In the genomic region with DNA sequence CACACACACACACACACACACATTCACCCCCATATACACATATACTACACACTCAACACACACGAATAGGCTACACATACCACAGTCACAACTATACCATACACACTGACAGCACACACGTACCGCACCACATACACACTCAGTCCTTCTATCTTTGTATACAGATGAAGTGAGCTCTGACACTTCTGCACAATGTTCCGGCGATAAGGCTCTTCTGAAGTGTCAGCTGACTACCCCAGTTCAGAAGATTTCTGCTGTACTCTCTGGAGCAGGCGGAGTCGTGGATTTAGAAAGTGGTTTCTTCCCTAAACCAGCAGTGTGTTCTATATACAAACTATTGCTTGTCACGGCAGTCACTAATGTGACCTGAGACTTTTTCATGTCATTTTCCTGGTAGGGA, we compare ENCODE assay signal across 9 mouse cellular contexts. TPM values are rescaled to one million over a fixed set of nuclear protein-coding genes. Genes with fewer than 3 reads are reported as not detected.
DNase-seq lines count a peak whose midpoint lies in the region; ATAC-seq and TF ChIP-seq lines count a peak whose summit lies in the region.
"Had no signal": no experiment of that assay in that cellular context is flagged by ENCODE, and none has a peak within 500 bp of the region (broad histone marks: within the 10 kb centered on the region; RNA-seq: fewer than 3 reads in every experiment).

No protein-coding gene starts in this region.

- peaks cover 41% of the 10 kb centered on the region for H3K36me3 ChIP-seq in lung, embryonic 14.5 days (ENCODE audit: insufficient read depth)
- peaks cover 63% of the 10 kb centered on the region for H3K36me3 ChIP-seq in erythroblast, embryonic 14.5 days (ENCODE audit: control insufficient read depth)
- H3K36me3 ChIP-seq in midbrain, embryonic 15.5 days (replicated peaks) = peaks cover 32% of the 10 kb centered on the region

- no peak overlapping the region for H3K9ac ChIP-seq in lung, embryonic 14.5 days
- H3K9ac ChIP-seq in midbrain, embryonic 15.5 days = no peak overlapping the region

- peak overlapping the region; percentile 54; the same call in 1 of the 2 replicates for H3K4me2 ChIP-seq in lung, embryonic 14.5 days
- H3K4me2 ChIP-seq in midbrain, embryonic 15.5 days = no peak overlapping the region

- DNase-seq in lung, embryonic 14.5 days = peak; percentile 48
- DNase-seq in lung, postnatal 10 days = no peak
- peak; percentile 9 for DNase-seq in induced T-regulatory cell, adult 2 months (ENCODE audit: low read depth)
- DNase-seq in cerebellum, postnatal 10 days = no peak
- no peak for DNase-seq in adrenal gland, postnatal 36 days
- DNase-seq: layer of hippocampus, postnatal 36 days had no signal

- no peak for TF ChIP-seq CTCF in lung, embryonic 14.5 days (IDR thresholded peaks at IDR 0.05; ENCODE audit: low read depth)

- WGBS in lung, embryonic 14.5 days = 51% methylated on average over 8 of the region's 8 CpGs
- WGBS in midbrain, embryonic 15.5 days = 90% methylated on average over 8 of the region's 8 CpGs

- no peak for ATAC-seq in lung, embryonic 14.5 days (ENCODE audit: insufficient read depth)
- no peak for ATAC-seq in midbrain, embryonic 15.5 days (replicated peaks)

- no peaks in the 10 kb centered on the region for H3K9me3 ChIP-seq in lung, embryonic 14.5 days (ENCODE audit: low read depth, low read length)
- H3K9me3 ChIP-seq in erythroblast, embryonic 14.5 days (ENCODE audit: control insufficient read depth, low read length) = no peaks in the 10 kb centered on the region
- no peaks in the 10 kb centered on the region for H3K9me3 ChIP-seq in midbrain, embryonic 15.5 days

- H3K4me1 ChIP-seq in lung, embryonic 14.5 days (ENCODE audit: insufficient read depth) = peaks cover 40% of the 10 kb centered on the region
- peaks cover 60% of the 10 kb centered on the region for H3K4me1 ChIP-seq in erythroblast, embryonic 14.5 days (ENCODE audit: control insufficient read depth)
- H3K4me1 ChIP-seq in midbrain, embryonic 15.5 days = peaks cover 52% of the 10 kb centered on the region

- no peaks in the 10 kb centered on the region for H3K27me3 ChIP-seq in lung, embryonic 14.5 days (ENCODE audit: insufficient read depth, low read length)
- peaks cover 4% of the 10 kb centered on the region; the same call in 1 of the 2 replicates for H3K27me3 ChIP-seq in erythroblast, embryonic 14.5 days (ENCODE audit: control insufficient read depth)
- no peaks in the 10 kb centered on the region for H3K27me3 ChIP-seq in midbrain, embryonic 15.5 days (replicated peaks)

- peak overlapping the region; percentile 96 for H3K27ac ChIP-seq in lung, embryonic 14.5 days (ENCODE audit: low read depth)
- H3K27ac ChIP-seq in midbrain, embryonic 15.5 days = peak overlapping the region; percentile 85

- no peak overlapping the region for H3K4me3 ChIP-seq in lung, embryonic 14.5 days (ENCODE audit: low read depth, low read length)
- peak overlapping the region; percentile 35 for H3K4me3 ChIP-seq in erythroblast, embryonic 14.5 days (replicated peaks)
- no peak overlapping the region for H3K4me3 ChIP-seq in midbrain, embryonic 15.5 days
- H3K4me3 ChIP-seq: myocyte had no signal

RNA-seq across cellular contexts. Expression of gene Vps37b, which starts 22.0 kb away (rescaled TPM):
- polyA plus RNA-seq in lung, embryonic 14.5 days (2014; fragmentation: Nextera tagmentation; extraction: Ambion mirVana) = 34.8 and 39.3 TPM in 2 replicates
- 19.6 and 21.1 TPM in 2 replicates for polyA plus RNA-seq in erythroblast, embryonic 14.5 days (2012)
- 66.7 and 73.7 TPM in 2 replicates for polyA plus RNA-seq in midbrain, embryonic 15.5 days (2015; fragmentation: Nextera tagmentation; extraction: Ambion mirVana)
- 100 to 1,000 TPM in 1 of 2 experiments, 10 to 100 TPM in 1; 93.1 to 188 TPM for total RNA-seq in adrenal gland, postnatal 36 days (2021)

RNA-seq across cellular contexts. Expression of gene Hip1r, which starts 36.6 kb away (rescaled TPM):
- polyA plus RNA-seq in lung, embryonic 14.5 days (2014; fragmentation: Nextera tagmentation; extraction: Ambion mirVana) = 9.1 and 9.3 TPM in 2 replicates
- 0.37 and 0.38 TPM in 2 replicates for polyA plus RNA-seq in erythroblast, embryonic 14.5 days (2012)
- 29.8 and 30.7 TPM in 2 replicates for polyA plus RNA-seq in midbrain, embryonic 15.5 days (2015; fragmentation: Nextera tagmentation; extraction: Ambion mirVana)
- 10 to 100 TPM; 15.1 to 18.4 TPM for total RNA-seq in adrenal gland, postnatal 36 days (2021)

Comparison
In these comparisons a context has a peak if more than half of its experiments do, and no peak if none do; other contexts are left out.
1. DNase-seq: peak in lung, embryonic 14.5 days (single experiment) and induced T-regulatory cell, adult 2 months (single experiment); none in lung, postnatal 10 days (single experiment), cerebellum, postnatal 10 days (0 of 2) and adrenal gland, postnatal 36 days (0 of 2).